Mouse (Mus musculus) erythroblast, embryonic 14.5 days (primary cell): ENCODE measurements around the gene Dvl3.

ENCODE experiments used
- GATA1 ChIP-seq: IDR thresholded peaks from 2 replicates; pipeline ENCODE4 v1.6.1; 2012; ENCODE audit warnings: low read length, inconsistent platforms, mixed read lengths
- TAL1 ChIP-seq: IDR thresholded peaks from 3 replicates; pipeline ENCODE4 v1.6.1; 2012; ENCODE audit warnings: low read length, inconsistent platforms, mixed read lengths

DNA sequence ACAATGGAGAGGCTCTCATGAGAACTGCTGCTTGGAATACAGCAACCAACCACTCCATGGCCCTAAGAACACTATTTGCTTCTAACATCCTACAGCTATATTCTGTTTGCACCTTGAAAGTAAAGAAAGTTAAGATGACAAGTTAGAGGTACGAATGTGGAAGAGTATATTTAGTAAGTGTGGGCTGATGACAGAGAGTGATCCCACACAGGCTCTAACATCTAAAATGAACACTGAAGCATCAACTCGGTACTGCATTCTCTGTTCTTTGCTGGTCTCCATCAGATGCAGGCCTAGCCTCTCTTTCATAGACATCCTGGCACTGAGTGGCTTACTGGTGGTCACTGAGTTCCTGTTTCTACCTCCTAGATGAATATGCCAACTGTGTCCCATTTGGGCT is 27.5 kb upstream of the Dvl3 start:
- TF ChIP-seq GATA1: no peak
- no peak for TF ChIP-seq TAL1
